Mouse (Mus musculus) hindbrain, embryonic 15.5 days (tissue): ENCODE measurements around the gene Pank4. TPM values are rescaled to one million over a fixed set of nuclear protein-coding genes. Genes with fewer than 3 reads are reported as not detected.
A peak's percentile ranks its signal among the peaks of the same experiment; 100 is the strongest.

Experiments used
- ATAC-seq: fragments of 200-750 bp; cut with Nextera tagmentation; 2 replicates; pipeline ENCODE4 v1.8.0; 2017; ENCODE audit warnings: low read depth, moderate number of reproducible peaks, moderate TSS enrichment; ENCODE audit not compliant: low FRiP score
- H3K27ac ChIP-seq: fragments of 300-500 bp; sonication (generic); replicated peaks from 2 replicates; pipeline ENCODE4 v1.5.1; 2015; ENCODE audit warnings: mild to moderate bottlenecking, inconsistent platforms
- H3K27me3 ChIP-seq: fragments of 300-500 bp; sonication (generic); 2 replicates; pipeline ENCODE4 v1.6.1; 2015; ENCODE audit warnings: control low read depth, inconsistent platforms
- H3K36me3 ChIP-seq: fragments of 300-500 bp; sonication (generic); 2 replicates; pipeline ENCODE4 v1.6.1; 2015; ENCODE audit warnings: control low read depth, inconsistent platforms
- H3K4me1 ChIP-seq: fragments of 300-500 bp; sonication (generic); replicated peaks from 2 replicates; pipeline ENCODE4 v1.6.1; 2015; ENCODE audit warnings: control low read depth, inconsistent platforms
- H3K4me2 ChIP-seq: fragments of 300-500 bp; sonication (generic); 2 replicates; pipeline ENCODE4 v1.6.1; 2015; ENCODE audit warnings: moderate library complexity, mild to moderate bottlenecking, inconsistent platforms
- H3K4me3 ChIP-seq: fragments of 300-500 bp; sonication (generic); 2 replicates; pipeline ENCODE4 v1.5.1; 2015; ENCODE audit warnings: mild to moderate bottlenecking, inconsistent platforms
- H3K9ac ChIP-seq: fragments of 300-500 bp; sonication (generic); 2 replicates; pipeline ENCODE4 v1.6.1; 2015; ENCODE audit warnings: inconsistent platforms
- H3K9me3 ChIP-seq: fragments of 300-500 bp; sonication (generic); 2 replicates; pipeline ENCODE4 v1.6.1; 2016; ENCODE audit warnings: control low read depth, inconsistent platforms
- WGBS: fragments of 180-500 bp; shearing (Covaris S2); methylation state at CpG from one replicate; pipeline ENCODE4 v1.1.7; 2015; 5-methylcytosine and 5-hydroxymethylcytosine counted together
- polyA plus RNA-seq: library from polyadenylated mRNA; unstranded; fragments of >200 nt; fragmentation: Nextera tagmentation; extraction: Ambion mirVana; gene quantifications from 2 replicates; pipeline ENCODE4 v1.2.1, GENCODE M21; 2015

The Pank4 gene
- polyA plus RNA-seq, 1 experiment from 2014 or later, result 37.3 TPM

- H3K9me3 ChIP-seq, result no peaks in the 10 kb centered on the region
- peak; percentile 49; the same call in 1 of the 2 replicates for ATAC-seq
- H3K9ac ChIP-seq, result no peak overlapping the region
- H3K4me2 ChIP-seq, result no peak overlapping the region
- H3K36me3 ChIP-seq, result peaks cover 37% of the 10 kb centered on the region
- peaks cover 5% of the 10 kb centered on the region for H3K4me1 ChIP-seq
- no peak overlapping the region for H3K4me3 ChIP-seq
- no peak overlapping the region for H3K27ac ChIP-seq
- no peaks in the 10 kb centered on the region for H3K27me3 ChIP-seq
- 33% methylated on average over 7 of the region's 7 CpGs for WGBS
These were observed 17.6 kb downstream of the Pank4 start for GRCm38 (mm10) chr4:154981530-154981929.

GRCm38 (mm10) chr4:154982247-154983120, 18.6 kb downstream of the Pank4 start:
- no peak overlapping the region for H3K27ac ChIP-seq
- peaks cover 5% of the 10 kb centered on the region for H3K4me1 ChIP-seq
- no peak overlapping the region for H3K4me2 ChIP-seq
- peaks cover 27% of the 10 kb centered on the region for H3K36me3 ChIP-seq
- WGBS, result 79% methylated on average over 17 of the region's 19 CpGs
- no peak for ATAC-seq
- no peaks in the 10 kb centered on the region for H3K9me3 ChIP-seq
- H3K9ac ChIP-seq, result no peak overlapping the region
- H3K4me3 ChIP-seq, result no peak overlapping the region
- no peaks in the 10 kb centered on the region for H3K27me3 ChIP-seq

- H3K4me2 ChIP-seq, result 0 out of 2 replicates have a peak overlapping the region, but pooled peaks have one; percentile 8
- H3K27me3 ChIP-seq, result no peaks in the 10 kb centered on the region
- H3K4me3 ChIP-seq, result no peak overlapping the region
- no peaks in the 10 kb centered on the region for H3K9me3 ChIP-seq
- no peak for ATAC-seq
- H3K27ac ChIP-seq, result no peak overlapping the region
- H3K9ac ChIP-seq, result peak overlapping the region; percentile 6; the same call in 1 of the 2 replicates
- 15% methylated on average over 23 of the region's 24 CpGs for WGBS
- peaks cover 15% of the 10 kb centered on the region for H3K36me3 ChIP-seq
- H3K4me1 ChIP-seq, result peaks cover 5% of the 10 kb centered on the region
These were observed 19.8 kb downstream of the Pank4 start for GRCm38 (mm10) chr4:154983767-154984166.

GRCm38 (mm10) chr4:154985151-154985777, 21.3 kb downstream of the Pank4 start:
- Histone ChIP-seq H3K4me3 (no peak overlapping the region), H3K27me3 (no peaks in the 10 kb centered on the region), H3K36me3 (peaks cover 9% of the 10 kb centered on the region), H3K27ac (no peak overlapping the region), H3K9ac (no peak overlapping the region), H3K9me3 (no peaks in the 10 kb centered on the region), H3K4me2 (no peak overlapping the region), H3K4me1 (peaks cover 5% of the 10 kb centered on the region)
- ATAC-seq, result no peak
- 54% methylated on average over 5 of the region's 5 CpGs for WGBS

- Histone ChIP-seq H3K27me3 (no peaks in the 10 kb centered on the region), H3K27ac (no peak overlapping the region), H3K4me1 (peaks cover 5% of the 10 kb centered on the region), H3K9me3 (no peaks in the 10 kb centered on the region), H3K4me2 (peak overlapping the region; percentile 4; the same call in 1 of the 2 replicates), H3K4me3 (no peak overlapping the region), H3K9ac (no peak overlapping the region), H3K36me3 (peaks cover under 1% of the 10 kb centered on the region; the same call in 1 of the 2 replicates)
- peak; percentile 19; the same call in 1 of the 2 replicates for ATAC-seq
- WGBS, result 26% methylated on average over 17 of the region's 17 CpGs
These were observed 22.2 kb downstream of the Pank4 start for GRCm38 (mm10) chr4:154986096-154986495.

DNA sequence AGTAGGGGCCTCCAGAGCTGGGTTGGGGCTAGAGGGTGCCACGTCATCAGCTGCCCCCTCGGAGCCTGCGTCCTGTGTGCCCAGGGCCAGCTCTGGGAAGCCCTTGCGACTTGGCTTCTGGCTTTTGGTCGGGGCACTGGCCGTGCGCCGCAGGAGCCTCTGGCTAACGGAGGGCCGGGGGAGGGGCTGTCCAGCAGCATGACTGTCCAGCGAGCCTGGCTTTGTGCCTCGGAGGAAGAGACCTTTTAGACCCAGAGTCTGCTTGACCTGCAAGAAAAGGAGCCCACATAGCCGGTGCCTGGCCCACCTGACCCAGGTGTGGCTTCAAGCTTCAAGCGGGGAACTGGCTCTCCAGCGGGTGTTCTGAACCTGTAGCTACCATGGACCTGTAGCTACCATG, 22.8 kb downstream of the Pank4 start:
- Histone ChIP-seq H3K36me3 (no peaks in the 10 kb centered on the region), H3K9me3 (no peaks in the 10 kb centered on the region), H3K4me2 (no peak overlapping the region), H3K4me1 (peaks cover 5% of the 10 kb centered on the region), H3K27ac (no peak overlapping the region), H3K27me3 (no peaks in the 10 kb centered on the region), H3K4me3 (no peak overlapping the region), H3K9ac (no peak overlapping the region)
- ATAC-seq, result no peak
- WGBS, result 63% methylated on average over 15 of the region's 15 CpGs

- no peaks in the 10 kb centered on the region for H3K9me3 ChIP-seq
- WGBS, result 79% methylated on average over 4 of the region's 4 CpGs
- no peak overlapping the region for H3K9ac ChIP-seq
- H3K4me1 ChIP-seq, result peaks cover 12% of the 10 kb centered on the region
- H3K27me3 ChIP-seq, result no peaks in the 10 kb centered on the region
- H3K4me3 ChIP-seq, result no peak overlapping the region
- peaks cover 6% of the 10 kb centered on the region; the same call in 1 of the 2 replicates for H3K36me3 ChIP-seq
- no peak overlapping the region for H3K27ac ChIP-seq
- ATAC-seq, result no peak
- no peak overlapping the region for H3K4me2 ChIP-seq
These were observed 31.0 kb downstream of the Pank4 start for GRCm38 (mm10) chr4:154994876-154995275.

- peaks cover 12% of the 10 kb centered on the region for H3K4me1 ChIP-seq
- H3K9me3 ChIP-seq, result no peaks in the 10 kb centered on the region
- 16% methylated on average over 8 of the region's 8 CpGs for WGBS
- peaks cover 6% of the 10 kb centered on the region; the same call in 1 of the 2 replicates for H3K36me3 ChIP-seq
- no peaks in the 10 kb centered on the region for H3K27me3 ChIP-seq
- no peak overlapping the region for H3K4me2 ChIP-seq
- no peak for ATAC-seq
- no peak overlapping the region for H3K27ac ChIP-seq
- H3K9ac ChIP-seq, result no peak overlapping the region
- H3K4me3 ChIP-seq, result no peak overlapping the region
These were observed 32.7 kb downstream of the Pank4 start for GRCm38 (mm10) chr4:154996572-154997154.

- 78% methylated on average over 5 of the region's 5 CpGs for WGBS
- Histone ChIP-seq H3K9me3 (no peaks in the 10 kb centered on the region), H3K36me3 (peaks cover 6% of the 10 kb centered on the region; the same call in 1 of the 2 replicates), H3K27me3 (no peaks in the 10 kb centered on the region), H3K4me3 (no peak overlapping the region), H3K4me2 (no peak overlapping the region), H3K27ac (no peak overlapping the region), H3K4me1 (peaks cover 12% of the 10 kb centered on the region), H3K9ac (no peak overlapping the region)
- ATAC-seq, result no peak
These were observed 35.5 kb downstream of the Pank4 start for GRCm38 (mm10) chr4:154999379-154999778.

DNA sequence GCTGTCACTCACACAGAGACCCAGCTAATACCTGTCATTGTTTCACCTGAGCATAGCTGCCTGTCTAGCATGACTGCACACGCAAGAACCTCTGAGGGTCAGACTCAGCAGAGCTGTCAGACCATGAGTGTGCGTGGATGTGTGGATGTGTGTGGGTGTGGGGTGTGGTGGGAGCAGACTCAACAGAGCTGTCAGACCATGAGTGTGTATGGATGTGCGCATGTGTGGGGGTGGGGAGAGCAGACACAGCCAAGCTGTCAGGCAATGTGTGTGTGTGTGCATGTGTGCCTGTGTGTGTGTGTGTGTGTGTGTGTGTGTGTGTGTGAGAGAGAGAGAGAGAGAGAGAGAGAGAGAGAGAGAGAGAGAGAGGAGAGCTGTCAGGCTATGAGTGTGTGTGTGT, 41.4 kb downstream of the Pank4 start:
- H3K4me1 ChIP-seq, result no peaks in the 10 kb centered on the region
- H3K9ac ChIP-seq, result no peak overlapping the region
- no peaks in the 10 kb centered on the region for H3K27me3 ChIP-seq
- no peak overlapping the region for H3K4me2 ChIP-seq
- no peaks in the 10 kb centered on the region for H3K36me3 ChIP-seq
- no peak overlapping the region for H3K27ac ChIP-seq
- ATAC-seq, result no peak
- H3K4me3 ChIP-seq, result no peak overlapping the region
- 81% methylated on average over 3 of the region's 3 CpGs for WGBS
- H3K9me3 ChIP-seq, result no peaks in the 10 kb centered on the region

DNA sequence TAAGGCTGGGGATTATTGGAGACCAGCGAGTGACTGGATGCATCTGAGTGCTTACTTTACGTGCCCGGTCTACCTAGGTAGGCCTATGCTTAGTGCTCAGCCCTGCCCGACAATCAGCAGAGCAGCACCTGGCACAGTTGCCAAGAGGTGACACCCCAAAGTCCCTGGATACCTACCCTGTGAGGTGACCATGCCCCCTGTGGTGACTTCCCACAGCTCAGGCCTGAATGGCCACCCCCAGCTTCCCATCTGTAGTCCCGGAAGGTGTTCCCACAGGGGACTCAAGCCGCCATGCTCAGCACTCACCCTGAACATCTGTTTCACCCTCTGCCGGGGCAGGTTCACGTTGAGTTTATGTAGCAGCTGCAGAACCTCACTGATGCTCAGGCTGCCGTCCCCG, 42.4 kb downstream of the Pank4 start:
- WGBS, result 66% methylated on average over 10 of the region's 10 CpGs
- no peaks in the 10 kb centered on the region for H3K36me3 ChIP-seq
- peaks cover 10% of the 10 kb centered on the region for H3K4me1 ChIP-seq
- H3K9me3 ChIP-seq, result no peaks in the 10 kb centered on the region
- H3K4me2 ChIP-seq, result no peak overlapping the region
- ATAC-seq, result no peak
- H3K4me3 ChIP-seq, result no peak overlapping the region
- 0 out of 2 replicates have a peak overlapping the region, but pooled peaks have one; percentile 10 for H3K27ac ChIP-seq
- no peaks in the 10 kb centered on the region for H3K27me3 ChIP-seq
- no peak overlapping the region for H3K9ac ChIP-seq

GRCm38 (mm10) chr4:155007641-155008040, 43.7 kb downstream of the Pank4 start:
- no peak overlapping the region for H3K4me2 ChIP-seq
- H3K27me3 ChIP-seq, result no peaks in the 10 kb centered on the region
- H3K36me3 ChIP-seq, result no peaks in the 10 kb centered on the region
- no peaks in the 10 kb centered on the region for H3K9me3 ChIP-seq
- WGBS, result 87% methylated on average over 3 of the region's 3 CpGs
- H3K4me3 ChIP-seq, result no peak overlapping the region
- H3K27ac ChIP-seq, result no peak overlapping the region
- peaks cover 22% of the 10 kb centered on the region for H3K4me1 ChIP-seq
- no peak overlapping the region for H3K9ac ChIP-seq
- no peak for ATAC-seq
